Mouse (Mus musculus) CH12.LX (cell line): ENCODE measurements at regions not wholly inside any gene's neighbourhood (a gene's known extent, or its start where the extent isn't known, plus 50 kb on each side); places are given as distances from the start of the nearest gene placed in this dataset.
"Not testable (repeated sequence)": the region's sequence is repeated elsewhere in the genome, so short reads cannot be mapped to it uniquely, and the experiment has no call there.

Experiments used
- DNase-seq: peaks from one replicate; pipeline ENCODE4 v3.0.0-alpha.2; 2013; ENCODE audit errors: extremely low read depth
- H3K27ac ChIP-seq: 2 replicates; pipeline ENCODE4 v1.5.1; 2012; ENCODE audit warnings: low read depth, mild to moderate bottlenecking, control low read depth, moderate library complexity; ENCODE audit not compliant: insufficient read depth
- H3K27me3 ChIP-seq: replicated peaks from 2 replicates; pipeline ENCODE3; 2012; ENCODE audit warnings: inconsistent platforms
- H3K36me3 ChIP-seq, 2 experiments: replicated peaks in 1 of 2; 2 replicates each; pipeline versions ENCODE3 to v1.6.1; 2012; ENCODE audit warnings: inconsistent platforms in 1 of 2, low read length in 1 of 2, mild to moderate bottlenecking in 1 of 2, mixed read lengths in 1 of 2, moderate library complexity in 1 of 2; ENCODE audit not compliant: control insufficient read depth in 1 of 2, insufficient read depth in 1 of 2
- H3K4me1 ChIP-seq, 2 experiments: 2 replicates each; pipeline ENCODE4 v1.6.1; 2012; ENCODE audit warnings: inconsistent platforms in 1 of 2, moderate library complexity in 1 of 2; ENCODE audit not compliant: insufficient read depth in 2 of 2, control insufficient read depth in 1 of 2
- H3K4me2 ChIP-seq: 2 replicates; pipeline ENCODE4 v1.6.1; 2012; ENCODE audit warnings: low read depth, mild to moderate bottlenecking, control low read depth; ENCODE audit not compliant: poor library complexity, insufficient read depth, severe bottlenecking
- H3K4me3 ChIP-seq, 3 experiments: fragments of 150-350 bp in 1 of 3; sonication (generic) in 1 of 3; replicated peaks in 1 of 3; 2 replicates each; pipeline versions ENCODE3 to v1.5.1; 2011 to 2012; ENCODE audit warnings: low read depth in 2 of 3, low read length in 2 of 3, mild to moderate bottlenecking in 2 of 3, moderate library complexity in 2 of 3, control low read depth in 1 of 3, improper control_type of control experiment in 1 of 3, inconsistent platforms in 1 of 3, mixed read lengths in 1 of 3; ENCODE audit not compliant: poor library complexity in 1 of 3
- H3K79me2 ChIP-seq: replicated peaks from 2 replicates; pipeline ENCODE4 v1.6.1; 2012; ENCODE audit warnings: mild to moderate bottlenecking, moderate library complexity; ENCODE audit not compliant: control insufficient read depth, poor library complexity, insufficient read depth, severe bottlenecking; ENCODE audit errors: extremely low read depth
- H3K9ac ChIP-seq: 2 replicates; pipeline ENCODE4 v1.6.1; 2012; ENCODE audit warnings: low read depth, mild to moderate bottlenecking, control low read depth, moderate library complexity; ENCODE audit not compliant: insufficient read depth
- H3K9me3 ChIP-seq: replicated peaks from 2 replicates; pipeline ENCODE3; 2012; ENCODE audit warnings: low read length, inconsistent platforms, mixed read lengths
- BHLHE40 ChIP-seq: IDR thresholded peaks from 2 replicates; pipeline ENCODE4 v1.6.1; 2011; ENCODE audit warnings: mild to moderate bottlenecking, low read depth, low read length, improper control_type of control experiment
- CHD2 ChIP-seq: IDR thresholded peaks from 2 replicates; pipeline ENCODE4 v1.6.1; 2011; ENCODE audit warnings: low read length, improper control_type of control experiment
- CTCF ChIP-seq, 2 experiments: IDR thresholded peaks in 1 of 2; conservative IDR thresholded peaks in 1 of 2; 2 replicates each; pipeline ENCODE4 v1.5.1; 2011 to 2012; ENCODE audit warnings: low read depth in 2 of 2, low read length in 2 of 2, improper control_type of control experiment in 1 of 2, inconsistent platforms in 1 of 2, mild to moderate bottlenecking in 1 of 2, moderate library complexity in 1 of 2
- ETS1 ChIP-seq: conservative IDR thresholded peaks from 2 replicates; pipeline ENCODE4 v1.6.1; 2012; ENCODE audit warnings: low read depth, mild to moderate bottlenecking, inconsistent platforms, low read length, improper control_type of control experiment, moderate library complexity
- JUN ChIP-seq: IDR thresholded peaks from 2 replicates; pipeline ENCODE4 v1.6.1; 2011; ENCODE audit warnings: low read depth, mild to moderate bottlenecking, low read length, improper control_type of control experiment, moderate library complexity; ENCODE audit not compliant: insufficient read depth
- JUND ChIP-seq: conservative IDR thresholded peaks from 2 replicates; pipeline ENCODE4 v1.6.1; 2011; ENCODE audit warnings: low read depth, low read length, improper control_type of control experiment
- MAFK ChIP-seq: IDR thresholded peaks from 2 replicates; pipeline ENCODE4 v1.6.1; 2011; ENCODE audit warnings: low read length, improper control_type of control experiment; ENCODE audit not compliant: insufficient replicate concordance
- MAX ChIP-seq: IDR thresholded peaks from 2 replicates; pipeline ENCODE4 v1.6.1; 2011; ENCODE audit warnings: low read length, improper control_type of control experiment
- MXI1 ChIP-seq: IDR thresholded peaks from 2 replicates; pipeline ENCODE4 v1.6.1; 2011; ENCODE audit warnings: mild to moderate bottlenecking, low read depth, low read length, improper control_type of control experiment
- PAX5 ChIP-seq: IDR thresholded peaks from 2 replicates; pipeline ENCODE4 v1.6.1; 2012; ENCODE audit warnings: low read length, inconsistent platforms, mixed read lengths
- POLR2A ChIP-seq: IDR thresholded peaks from 2 replicates; pipeline ENCODE4 v1.6.1; 2011; ENCODE audit warnings: low read depth, mild to moderate bottlenecking, improper control_type of control experiment, low read length
- POLR2AphosphoS2 ChIP-seq: IDR thresholded peaks from 2 replicates; pipeline ENCODE4 v1.6.1; 2011; ENCODE audit warnings: low read depth, low read length, improper control_type of control experiment
- RAD21 ChIP-seq: IDR thresholded peaks from 2 replicates; pipeline ENCODE4 v1.6.1; 2011; ENCODE audit warnings: low read depth, mild to moderate bottlenecking, low read length, improper control_type of control experiment, moderate library complexity
- SMC3 ChIP-seq: IDR thresholded peaks from 2 replicates; pipeline ENCODE4 v1.6.1; 2011; ENCODE audit warnings: low read depth, low read length, improper control_type of control experiment
- TBP ChIP-seq: conservative IDR thresholded peaks from 2 replicates; pipeline ENCODE4 v1.6.1; 2011; ENCODE audit warnings: low read depth, low read length, improper control_type of control experiment
- USF2 ChIP-seq: conservative IDR thresholded peaks from 2 replicates; pipeline ENCODE4 v1.6.1; 2011; ENCODE audit warnings: low read depth, low read length, improper control_type of control experiment
- ZMIZ1 ChIP-seq: IDR thresholded peaks from 2 replicates; pipeline ENCODE4 v1.6.1; 2012; ENCODE audit warnings: low read depth, mild to moderate bottlenecking, inconsistent platforms, low read length, improper control_type of control experiment
- dilution Hi-C: fragments of 300-500 bp; cut with MboI; formaldehyde crosslinking; loops from 2 replicates; pipeline ENCODE4 v1.14.3; 2020; ENCODE audit warnings: low sequenced_read_pairs; ENCODE audit not compliant: extremely low pct_unique_long_range_greater_than_20kb, extremely low pct_ligation_motif_present
- in situ Hi-C: fragments of 300-500 bp; cut with MboI; formaldehyde crosslinking; loops from 3 replicates; pipeline ENCODE4 v1.14.3; 2019; ENCODE audit warnings: low sequenced_read_pairs, low pct_ligation_motif_present, low pct_unique_long_range_greater_than_20kb, mixed read lengths

DNA sequence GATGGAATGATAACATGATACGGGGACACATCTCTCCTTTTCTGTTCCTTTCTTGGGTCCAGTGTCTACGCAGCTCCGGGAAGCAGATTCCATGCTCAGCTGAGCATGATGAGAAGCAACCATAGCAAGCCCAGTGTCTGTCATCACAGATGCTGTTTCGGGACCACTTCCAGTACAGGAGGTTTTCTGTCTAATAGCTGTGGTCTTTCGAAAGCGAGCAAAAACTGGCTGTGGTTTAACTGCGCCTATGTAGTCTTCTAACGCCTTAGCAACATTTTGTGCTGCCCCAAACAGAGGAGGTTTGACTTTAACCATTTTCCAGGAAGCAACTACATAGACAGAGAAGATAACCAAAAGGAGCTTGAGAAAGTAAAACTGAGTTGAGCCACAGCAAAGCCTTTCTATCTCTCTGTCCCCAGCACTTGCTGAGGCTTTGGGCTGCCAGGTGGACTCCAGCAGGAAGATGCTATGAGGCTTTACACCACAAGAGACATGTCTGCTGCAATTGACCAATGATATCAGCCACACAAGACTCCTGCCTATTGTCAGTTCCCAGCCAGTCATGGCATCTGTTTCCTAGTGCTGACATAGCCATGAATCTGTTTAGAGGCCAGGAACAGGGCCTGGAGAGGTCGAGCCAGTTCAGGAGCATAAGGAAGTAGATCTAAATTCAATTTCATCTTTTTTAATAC is 95.1 kb downstream of the Stard3nl start:
- DNase-seq: peak; percentile 1
- dilution Hi-C loops, H3K4me2 ChIP-seq, H3K9ac ChIP-seq, H3K9me3 ChIP-seq, in situ Hi-C loops, H3K79me2 ChIP-seq, H3K36me3 ChIP-seq, H3K27ac ChIP-seq, H3K4me3 ChIP-seq, H3K27me3 ChIP-seq, H3K4me1 ChIP-seq: not testable (repeated sequence)

DNA sequence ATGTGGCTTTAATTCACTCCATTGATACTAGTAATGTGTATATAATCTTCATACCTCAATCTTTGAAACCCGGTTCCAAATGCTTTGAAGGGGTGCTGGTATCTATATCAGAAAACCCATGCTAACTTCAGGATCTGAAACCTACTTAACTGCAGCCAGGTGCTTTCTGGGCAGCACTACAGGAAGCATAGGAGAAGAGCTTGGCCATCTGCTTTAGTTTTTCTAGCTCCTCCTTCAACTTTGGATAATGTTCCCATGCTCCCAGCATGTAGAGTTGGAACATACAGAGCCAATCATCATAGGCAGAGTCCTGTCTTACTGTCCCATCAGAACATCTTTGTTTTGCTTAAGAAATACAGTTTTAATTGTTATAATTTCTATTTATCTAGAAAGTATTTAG is 99.3 kb downstream of the Stard3nl start:
- TF ChIP-seq MAFK (no peak), RAD21 (no peak), PAX5 (no peak)

DNA sequence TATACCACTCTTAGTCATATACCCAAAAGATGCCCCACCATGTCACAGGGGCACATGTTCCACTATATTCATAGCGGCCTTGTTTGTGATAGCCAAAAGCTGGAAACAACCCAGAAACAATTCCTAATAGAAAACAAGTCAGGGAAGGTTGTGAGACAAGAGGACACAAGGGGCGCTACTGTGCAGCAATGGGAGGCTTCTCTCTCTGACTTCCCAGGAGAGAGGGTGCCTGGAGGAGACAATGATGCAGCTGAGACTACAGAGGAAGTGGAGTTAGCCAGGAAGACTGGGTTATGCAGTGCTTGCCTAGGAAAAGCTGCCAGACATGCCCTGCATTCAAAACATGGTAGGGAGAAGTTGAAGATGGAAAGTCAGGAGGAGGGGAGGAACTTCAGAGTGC is 102.6 kb downstream of the Stard3nl start:
- H3K4me3 ChIP-seq: no peak overlapping the region
- H3K4me2 ChIP-seq: no peak overlapping the region
- peak; percentile 37 for DNase-seq
- H3K9ac ChIP-seq: no peak overlapping the region
- H3K27me3 ChIP-seq: no peaks in the 10 kb centered on the region
- no peaks in the 10 kb centered on the region for H3K4me1 ChIP-seq
- TF ChIP-seq RAD21 (peak; percentile 39), SMC3 (peak; percentile 41), POLR2A (no peak), TBP (no peak), CHD2 (no peak), JUN (no peak), ETS1 (no peak), USF2 (no peak), JUND (no peak), CTCF (conservative IDR thresholded peaks at IDR 0.05 in 1 of 2, IDR thresholded peaks at IDR 0.05 in 1 of 2; ENCODE audit: low read depth in 2 of 2, low read length in 2 of 2) (peak; percentile 26 to 51; a peak in 3 of 4 replicates), BHLHE40 (no peak), POLR2AphosphoS2 (no peak), MXI1 (no peak), MAX (no peak), ZMIZ1 (no peak)
- no peak overlapping the region for H3K27ac ChIP-seq
- dilution Hi-C loops: no loop called here
- H3K36me3 ChIP-seq: no peaks in the 10 kb centered on the region
- H3K79me2 ChIP-seq: no peaks in the 10 kb centered on the region
- no peaks in the 10 kb centered on the region for H3K9me3 ChIP-seq
- in situ Hi-C loops: no loop called here

More for the DNA sequence above, 99.3 kb downstream of the Stard3nl start:
- Histone ChIP-seq H3K27ac (no peak overlapping the region), H3K36me3 (no peaks in the 10 kb centered on the region), H3K79me2 (no peaks in the 10 kb centered on the region), H3K4me1 (no peaks in the 10 kb centered on the region), H3K27me3 (no peaks in the 10 kb centered on the region), H3K9me3 (no peaks in the 10 kb centered on the region), H3K4me3 (no peak overlapping the region), H3K4me2 (no peak overlapping the region), H3K9ac (no peak overlapping the region)
- DNase-seq: no peak
- dilution Hi-C loops: no loop called here
- in situ Hi-C loops: no loop called here
